Mouse (Mus musculus) small intestine, adult 2 months (tissue): ENCODE results near the gene Cdc123.

Experiments
- CTCF ChIP-seq: fragments of 200-500 bp; IDR thresholded peaks from 2 replicates; pipeline ENCODE4 v1.5.1; 2012; ENCODE audit warnings: low read depth, mild to moderate bottlenecking, control low read depth, inconsistent platforms, low read length, moderate library complexity, mixed read lengths; ENCODE audit not compliant: insufficient replicate concordance, insufficient read length; ENCODE audit errors: extremely low read depth
- POLR2A ChIP-seq: fragments of 200-500 bp; IDR thresholded peaks from 2 replicates; pipeline ENCODE4 v1.6.1; 2012; ENCODE audit warnings: low read depth, mild to moderate bottlenecking, control low read depth, inconsistent platforms, low read length, moderate library complexity

- no peak for TF ChIP-seq POLR2A
- no peak for TF ChIP-seq CTCF
Observed at GRCm38 (mm10) chr2:5787391-5787790, 57.6 kb downstream of the Cdc123 start.
